Mouse (Mus musculus) cerebellum, adult 11-12 months (tissue): ENCODE results near the gene Eml6.
A peak's percentile ranks its signal among the peaks of the same experiment; 100 is the strongest.

ENCODE experiments used
- DNase-seq: peaks from one replicate; pipeline ENCODE4 v3.0.0; 2022

The Eml6 gene

GRCm38 (mm10) chr11:29746203-29746602, 279.6 kb downstream of the Eml6 start:
- DNase-seq: no peak

GRCm38 (mm10) chr11:29745513-29745912, 280.3 kb downstream of the Eml6 start:
- DNase-seq: peak; percentile 39

- DNase-seq: no peak
Measured at GRCm38 (mm10) chr11:29744760-29745430, 280.9 kb downstream of the Eml6 start.

- DNase-seq: no peak
Measured at GRCm38 (mm10) chr11:29739752-29740151, 286.1 kb downstream of the Eml6 start.

- DNase-seq: no peak
Measured at GRCm38 (mm10) chr11:29727901-29728300, 297.9 kb downstream of the Eml6 start.

- DNase-seq: no peak
Measured at GRCm38 (mm10) chr11:29725610-29726009, 300.2 kb downstream of the Eml6 start.

GRCm38 (mm10) chr11:29725167-29725566, 300.7 kb downstream of the Eml6 start:
- DNase-seq: no peak

GRCm38 (mm10) chr11:29724213-29724612, 301.6 kb downstream of the Eml6 start:
- no peak for DNase-seq

GRCm38 (mm10) chr11:29719597-29719996, 306.2 kb downstream of the Eml6 start:
- DNase-seq: no peak

GRCm38 (mm10) chr11:29718541-29718940, 307.3 kb downstream of the Eml6 start:
- no peak for DNase-seq

- DNase-seq: no peak
Measured at GRCm38 (mm10) chr11:29715499-29715898, 310.3 kb downstream of the Eml6 start.

- DNase-seq: no peak
Measured at GRCm38 (mm10) chr11:29714789-29715188, 311.0 kb downstream of the Eml6 start.

- no peak for DNase-seq
Measured at GRCm38 (mm10) chr11:29714114-29714513, 311.7 kb downstream of the Eml6 start.

- DNase-seq: no peak
Measured at GRCm38 (mm10) chr11:29709512-29709911, 316.3 kb downstream of the Eml6 start.

GRCm38 (mm10) chr11:29706845-29707244, 319.0 kb downstream of the Eml6 start:
- DNase-seq: no peak

GRCm38 (mm10) chr11:29705263-29705662, 320.6 kb downstream of the Eml6 start:
- DNase-seq: no peak

GRCm38 (mm10) chr11:29702721-29703120, 323.1 kb downstream of the Eml6 start:
- no peak for DNase-seq

- DNase-seq: no peak
Measured at GRCm38 (mm10) chr11:29694754-29695153, 331.1 kb downstream of the Eml6 start.

- DNase-seq: peak; percentile 84
Measured at GRCm38 (mm10) chr11:29693576-29694410, 332.0 kb downstream of the Eml6 start.
